Mouse (Mus musculus) myocyte (in vitro differentiated cells): ENCODE results near the gene Olfr224. TPM values are rescaled to one million over a fixed set of nuclear protein-coding genes. Genes with fewer than 3 reads are reported as not detected.

Experiments used
- H3K27me3 ChIP-seq: one replicate; pipeline ENCODE4 v1.6.1; 2011; ENCODE audit not compliant: control insufficient read depth, insufficient read depth, insufficient read length
- H3K36me3 ChIP-seq: one replicate; pipeline ENCODE4 v1.6.1; 2011; ENCODE audit not compliant: control insufficient read depth, insufficient read depth
- H3K4me2 ChIP-seq: one replicate; pipeline ENCODE4 v1.6.1; 2011; ENCODE audit warnings: low read depth, control low read depth
- H3K4me3 ChIP-seq: one replicate; pipeline ENCODE4 v1.5.1; 2011; ENCODE audit warnings: mild to moderate bottlenecking, control low read depth, moderate library complexity
- H3K79me2 ChIP-seq: one replicate; pipeline ENCODE4 v1.6.1; 2011; ENCODE audit not compliant: control insufficient read depth, insufficient read depth
- H3ac ChIP-seq: one replicate; pipeline ENCODE4 v1.6.1; 2011; ENCODE audit not compliant: control insufficient read depth, insufficient read length
- CEBPB ChIP-seq: IDR thresholded peaks from 2 replicates; pipeline ENCODE4 v1.6.1; 2011; ENCODE audit warnings: mild to moderate bottlenecking, moderate library complexity; ENCODE audit not compliant: poor library complexity, insufficient read depth, severe bottlenecking
- E2F4 ChIP-seq: IDR thresholded peaks from one replicate; pipeline ENCODE4 v1.6.1; 2011; ENCODE audit warnings: mild to moderate bottlenecking, control low read depth, moderate library complexity; ENCODE audit not compliant: insufficient read depth
- MAX ChIP-seq: IDR thresholded peaks from one replicate; pipeline ENCODE4 v1.6.1; 2011; ENCODE audit warnings: low read depth, mild to moderate bottlenecking, control low read depth
- MYOD1 ChIP-seq, 3 experiments: IDR thresholded peaks; one replicate each; pipeline ENCODE4 v1.6.1; 2011; ENCODE audit warnings: control low read depth in 2 of 3, low read depth in 2 of 3, mild to moderate bottlenecking in 2 of 3, moderate library complexity in 1 of 3; ENCODE audit not compliant: insufficient read length in 2 of 3, control insufficient read depth in 1 of 3
- MYOG ChIP-seq, 3 experiments: IDR thresholded peaks; one replicate each; pipeline ENCODE4 v1.6.1; 2011; ENCODE audit warnings: control low read depth in 2 of 3, low read depth in 2 of 3, mild to moderate bottlenecking in 2 of 3; ENCODE audit not compliant: insufficient read length in 2 of 3, control insufficient read depth in 1 of 3, insufficient read depth in 1 of 3
- POLR2A ChIP-seq: IDR thresholded peaks from one replicate; pipeline ENCODE4 v1.6.1; 2011; ENCODE audit warnings: low read depth, mild to moderate bottlenecking, control low read depth, moderate library complexity; ENCODE audit not compliant: insufficient read length
- POLR2AphosphoS2 ChIP-seq: IDR thresholded peaks from one replicate; pipeline ENCODE4 v1.6.1; 2011; ENCODE audit warnings: low read depth, control low read depth; ENCODE audit not compliant: insufficient read length
- REST ChIP-seq: IDR thresholded peaks from one replicate; pipeline ENCODE4 v1.6.1; 2011; ENCODE audit warnings: mild to moderate bottlenecking, control low read depth, moderate library complexity; ENCODE audit not compliant: insufficient read depth, insufficient read length
- SRF ChIP-seq: IDR thresholded peaks from one replicate; pipeline ENCODE4 v1.6.1; 2011; ENCODE audit warnings: low read depth; ENCODE audit not compliant: control insufficient read depth, insufficient read length
- TCF12 ChIP-seq: IDR thresholded peaks from one replicate; pipeline ENCODE4 v1.6.1; 2011; ENCODE audit warnings: mild to moderate bottlenecking, control low read depth; ENCODE audit not compliant: poor library complexity, insufficient read depth, severe bottlenecking
- TCF3 ChIP-seq: IDR thresholded peaks from one replicate; pipeline ENCODE4 v1.6.1; 2011; ENCODE audit warnings: low read depth, control low read depth; ENCODE audit not compliant: insufficient read length
- USF1 ChIP-seq: IDR thresholded peaks from one replicate; pipeline ENCODE4 v1.6.1; 2011; ENCODE audit warnings: low read depth, mild to moderate bottlenecking, control low read depth, moderate library complexity
- polyA plus RNA-seq: library from polyadenylated mRNA; unstranded; fragments of >200 nt; fragmentation: generic; extraction: Trizol; gene quantifications from one replicate; pipeline ENCODE4 v1.2.1, GENCODE M21; 2012; ENCODE audit warnings: missing spikeins

Olfr224 gene
- polyA plus RNA-seq, 1 experiment: not detected

GRCm38 (mm10) chr11:58613359-58613758 is 43.0 kb upstream of the Olfr224 start:
- no peak for TF ChIP-seq E2F4
- TF ChIP-seq REST: no peak
- no peak for TF ChIP-seq SRF
- no peak for TF ChIP-seq USF1
- no peak for TF ChIP-seq POLR2A
- no peak for TF ChIP-seq MYOG (IDR thresholded peaks at IDR 0.05; ENCODE audit: control insufficient read depth in 1 of 3, insufficient read depth in 1 of 3, insufficient read length in 2 of 3, low read depth in 2 of 3)
- no peak for TF ChIP-seq MYOD1 (IDR thresholded peaks at IDR 0.05; ENCODE audit: control insufficient read depth in 1 of 3, insufficient read length in 2 of 3, low read depth in 2 of 3)
- TF ChIP-seq MAX: no peak
- TF ChIP-seq TCF12: no peak
- no peak for TF ChIP-seq CEBPB
- TF ChIP-seq POLR2AphosphoS2: no peak
- H3K36me3 ChIP-seq: no peaks in the 10 kb centered on the region
- no peaks in the 10 kb centered on the region for H3K79me2 ChIP-seq
- no peak overlapping the region for H3ac ChIP-seq
- H3K4me3 ChIP-seq: no peak overlapping the region
- no peaks in the 10 kb centered on the region for H3K27me3 ChIP-seq
- H3K4me2 ChIP-seq: no peak overlapping the region

DNA sequence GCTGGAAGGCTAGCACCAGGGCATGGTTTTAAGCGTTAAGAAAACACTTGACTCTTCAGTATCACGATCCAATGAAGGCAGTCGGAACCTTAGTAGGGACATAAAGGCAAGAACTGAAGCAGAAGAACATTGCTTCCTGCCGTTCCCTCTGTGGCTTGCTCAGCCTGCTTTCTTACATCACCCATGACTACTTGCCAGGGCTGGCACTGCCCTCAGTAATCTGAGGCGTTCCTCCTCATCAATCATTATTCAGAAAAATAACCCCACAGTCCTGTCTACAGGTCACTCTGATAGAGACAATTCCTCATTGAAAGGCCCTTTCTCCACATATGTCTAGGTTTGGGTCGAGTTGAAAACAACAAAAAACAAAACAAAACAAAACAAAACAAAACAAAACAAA is 36.7 kb upstream of the Olfr224 start:
- no peaks in the 10 kb centered on the region for H3K36me3 ChIP-seq
- TF ChIP-seq MYOG (IDR thresholded peaks at IDR 0.05; ENCODE audit: control insufficient read depth in 1 of 3, insufficient read depth in 1 of 3, insufficient read length in 2 of 3, low read depth in 2 of 3) (no peak), MAX (no peak), MYOD1 (IDR thresholded peaks at IDR 0.05; ENCODE audit: control insufficient read depth in 1 of 3, insufficient read length in 2 of 3, low read depth in 2 of 3) (no peak), CEBPB (no peak)
- no peaks in the 10 kb centered on the region for H3K27me3 ChIP-seq
- no peak overlapping the region for H3ac ChIP-seq
- H3K4me3 ChIP-seq: no peak overlapping the region
- no peaks in the 10 kb centered on the region for H3K79me2 ChIP-seq
- H3K4me2 ChIP-seq: no peak overlapping the region

GRCm38 (mm10) chr11:58606177-58606919 is 36.0 kb upstream of the Olfr224 start:
- no peaks in the 10 kb centered on the region for H3K79me2 ChIP-seq
- H3K36me3 ChIP-seq: no peaks in the 10 kb centered on the region
- no peaks in the 10 kb centered on the region for H3K27me3 ChIP-seq
- no peak overlapping the region for H3K4me2 ChIP-seq
- H3ac ChIP-seq: no peak overlapping the region
- no peak overlapping the region for H3K4me3 ChIP-seq
- no peak for TF ChIP-seq POLR2A
- no peak for TF ChIP-seq TCF12

DNA sequence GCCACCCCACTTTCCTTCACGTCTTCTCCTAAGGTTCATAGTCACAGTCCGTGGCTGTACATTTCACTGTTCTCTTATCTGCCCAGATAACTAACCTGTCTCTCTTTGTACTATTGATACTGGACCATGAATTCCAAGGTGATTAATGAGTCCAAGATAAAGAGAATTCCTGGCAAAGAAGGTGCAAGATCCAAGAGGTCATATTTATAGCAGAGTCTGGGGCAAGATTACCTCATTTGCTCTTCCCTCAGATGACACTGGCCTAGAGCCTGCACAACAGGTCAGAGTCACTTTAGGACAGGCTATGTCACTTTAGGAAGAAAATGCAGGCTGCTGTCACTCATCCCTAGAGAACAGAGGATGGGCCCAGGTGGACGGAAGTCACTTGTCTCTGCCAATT is 34.9 kb upstream of the Olfr224 start:
- H3ac ChIP-seq: no peak overlapping the region
- H3K79me2 ChIP-seq: no peaks in the 10 kb centered on the region
- H3K4me2 ChIP-seq: no peak overlapping the region
- no peak overlapping the region for H3K4me3 ChIP-seq
- no peak for TF ChIP-seq SRF
- no peak for TF ChIP-seq TCF3
- no peaks in the 10 kb centered on the region for H3K36me3 ChIP-seq
- H3K27me3 ChIP-seq: no peaks in the 10 kb centered on the region

- Histone ChIP-seq H3ac (no peak overlapping the region), H3K27me3 (no peaks in the 10 kb centered on the region), H3K36me3 (no peaks in the 10 kb centered on the region), H3K4me3 (no peak overlapping the region), H3K79me2 (no peaks in the 10 kb centered on the region), H3K4me2 (no peak overlapping the region)
- TF ChIP-seq E2F4: no peak
- no peak for TF ChIP-seq POLR2A
Observed at GRCm38 (mm10) chr11:58604688-58605087, 34.3 kb upstream of the Olfr224 start.

DNA sequence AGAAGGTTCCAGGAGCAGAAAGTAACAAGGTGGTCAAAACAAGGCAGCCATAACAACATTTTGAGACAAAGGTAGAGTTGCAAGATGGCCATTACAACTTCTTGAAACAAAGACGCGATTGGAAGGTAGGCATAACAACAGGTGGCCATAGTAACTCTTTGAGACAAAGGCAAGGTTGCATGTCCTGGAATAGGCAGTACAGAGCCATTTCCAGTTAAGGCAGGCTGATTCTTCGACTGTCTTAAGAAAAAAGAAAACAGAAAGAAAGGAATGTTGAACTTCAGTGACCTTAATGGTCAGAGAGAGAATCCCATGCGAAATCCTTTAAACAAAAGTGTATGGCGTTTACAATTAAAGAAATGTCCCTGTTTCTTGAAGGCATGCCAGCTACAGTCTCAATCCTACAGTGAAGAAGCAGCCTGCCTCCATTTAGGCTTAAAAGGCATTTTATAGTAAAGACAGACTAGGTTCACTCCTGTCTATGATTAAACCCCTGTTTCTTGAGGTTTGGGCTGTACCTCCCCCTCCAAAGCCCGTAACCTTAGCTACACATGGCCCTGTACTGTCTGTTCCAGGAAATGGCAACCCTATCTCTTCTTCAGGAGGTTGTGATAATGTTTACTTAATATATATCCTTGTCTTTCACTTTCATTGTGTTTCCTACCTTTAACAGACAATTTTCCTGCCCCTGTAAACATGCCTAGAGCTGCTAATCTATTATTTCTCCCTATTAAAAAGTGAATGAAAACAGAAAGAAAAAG is 32.6 kb upstream of the Olfr224 start:
- H3K27me3 ChIP-seq: no peaks in the 10 kb centered on the region
- no peak for TF ChIP-seq TCF12
- TF ChIP-seq TCF3: no peak
- no peak for TF ChIP-seq SRF
- TF ChIP-seq E2F4: no peak
- TF ChIP-seq MAX: no peak
- TF ChIP-seq USF1: no peak
- no peak for TF ChIP-seq MYOG (IDR thresholded peaks at IDR 0.05; ENCODE audit: control insufficient read depth in 1 of 3, insufficient read depth in 1 of 3, insufficient read length in 2 of 3, low read depth in 2 of 3)
- no peak for TF ChIP-seq POLR2A
- no peak for TF ChIP-seq CEBPB
- TF ChIP-seq MYOD1 (IDR thresholded peaks at IDR 0.05; ENCODE audit: control insufficient read depth in 1 of 3, insufficient read length in 2 of 3, low read depth in 2 of 3): no peak
- TF ChIP-seq REST: no peak
- no peak for TF ChIP-seq POLR2AphosphoS2
- no peak overlapping the region for H3K4me3 ChIP-seq
- no peak overlapping the region for H3K4me2 ChIP-seq
- H3ac ChIP-seq: no peak overlapping the region
- no peaks in the 10 kb centered on the region for H3K36me3 ChIP-seq
- H3K79me2 ChIP-seq: no peaks in the 10 kb centered on the region
